ENCODE assay signal across 9 mouse cellular contexts in the genomic region with DNA sequence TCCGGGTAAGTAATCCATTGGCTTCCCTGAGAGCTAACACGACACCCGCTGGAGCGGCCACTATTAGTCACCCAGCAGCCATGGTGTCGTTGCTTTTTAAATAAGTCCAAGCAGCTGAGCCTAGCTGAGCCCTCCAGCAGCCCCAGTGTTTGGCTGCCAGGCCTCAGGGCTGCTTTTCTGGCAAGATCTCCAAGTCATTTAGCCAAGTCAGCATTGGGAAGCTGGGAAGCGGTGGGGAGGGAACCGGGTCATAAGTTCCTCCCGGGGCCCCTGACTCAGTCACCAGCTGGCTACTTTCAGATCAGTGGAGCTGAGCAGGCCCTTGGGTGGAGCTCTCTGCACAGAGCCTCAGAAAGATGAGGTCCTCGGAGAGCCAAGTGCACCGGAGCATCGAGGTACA. TPM values are rescaled to one million over a fixed set of nuclear protein-coding genes. Genes with fewer than 3 reads are reported as not detected.
A peak's percentile ranks its signal among the peaks of the same experiment; 100 is the strongest.
DNase-seq lines count a peak whose midpoint lies in the region; ATAC-seq and TF ChIP-seq lines count a peak whose summit lies in the region.
"Had no signal": no experiment of that assay in that cellular context is flagged by ENCODE, and none has a peak within 500 bp of the region (broad histone marks: within the 10 kb centered on the region; RNA-seq: fewer than 3 reads in every experiment).

No protein-coding gene starts in this region.

- no peaks in the 10 kb centered on the region for H3K36me3 ChIP-seq in heart, embryonic 11.5 days (ENCODE audit: control insufficient read depth, insufficient read depth, low read length)
- H3K36me3 ChIP-seq in heart, postnatal 0 days (replicated peaks; ENCODE audit: control insufficient read depth, insufficient read depth, low read length) = no peaks in the 10 kb centered on the region
- no peaks in the 10 kb centered on the region for H3K36me3 ChIP-seq in lung, postnatal 0 days (ENCODE audit: insufficient read depth, low read length)

- H3K4me2 ChIP-seq in heart, embryonic 11.5 days = no peak overlapping the region
- no peak overlapping the region for H3K4me2 ChIP-seq in heart, postnatal 0 days (ENCODE audit: low read depth, low read length)
- no peak overlapping the region for H3K4me2 ChIP-seq in lung, postnatal 0 days (replicated peaks; ENCODE audit: low read depth, low read length)

- intact Hi-C loops in left cerebral cortex, postnatal 10 days (cut with DNase I) = no loop called here

- no peak for TF ChIP-seq EP300 in heart, postnatal 0 days (IDR thresholded peaks at IDR 0.05; ENCODE audit: low read depth)
- TF ChIP-seq EP300 in lung, postnatal 0 days (IDR thresholded peaks at IDR 0.05) = no peak

- no peak overlapping the region for H3K27ac ChIP-seq in heart, embryonic 11.5 days (ENCODE audit: low read depth, low read length)
- peak overlapping the region; percentile 58 for H3K27ac ChIP-seq in heart, postnatal 0 days (ENCODE audit: low read depth)
- peak overlapping the region; percentile 15 for H3K27ac ChIP-seq in lung, postnatal 0 days (ENCODE audit: low read length)

- WGBS in heart, embryonic 11.5 days (ENCODE audit: insufficient replicate concordance) = 84% methylated on average over 11 of the region's 11 CpGs
- WGBS in heart, postnatal 0 days = 73% methylated on average over 11 of the region's 11 CpGs
- 61% methylated on average over 11 of the region's 11 CpGs for WGBS in lung, postnatal 0 days

- peaks cover 4% of the 10 kb centered on the region; the same call in 1 of the 2 replicates for H3K4me1 ChIP-seq in heart, embryonic 11.5 days (ENCODE audit: control insufficient read depth, insufficient read depth, low read length)
- no peaks in the 10 kb centered on the region; the same call in none of the 2 replicates for H3K4me1 ChIP-seq in heart, postnatal 0 days (ENCODE audit: control insufficient read depth, insufficient read depth)
- H3K4me1 ChIP-seq in lung, postnatal 0 days (ENCODE audit: insufficient read depth, low read depth, low read length) = no peaks in the 10 kb centered on the region

- H3K9me3 ChIP-seq in heart, embryonic 11.5 days (replicated peaks; ENCODE audit: control insufficient read depth, low read length) = no peaks in the 10 kb centered on the region
- H3K9me3 ChIP-seq in heart, postnatal 0 days (replicated peaks; ENCODE audit: control insufficient read depth, low read length) = no peaks in the 10 kb centered on the region
- no peaks in the 10 kb centered on the region for H3K9me3 ChIP-seq in lung, postnatal 0 days (ENCODE audit: low read length)

- peak; percentile 76 to 91 for DNase-seq in heart, adult 18-20 months
- no peak for DNase-seq in heart, postnatal 0 days (ENCODE audit: low spot score)
- peak; percentile 78 for DNase-seq in lung, postnatal 0 days (ENCODE audit: low spot score)
- DNase-seq in layer of hippocampus, postnatal 10 days (ENCODE audit: low spot score in 2 of 2) = no peak
- no peak for DNase-seq in left cerebral cortex, postnatal 10 days (ENCODE audit: extremely low spot score in 1 of 2, low spot score in 2 of 2)

- no peak for TF ChIP-seq CTCF in heart, postnatal 0 days (IDR thresholded peaks at IDR 0.05; ENCODE audit: low read depth)
- TF ChIP-seq CTCF in lung, postnatal 0 days (IDR thresholded peaks at IDR 0.05) = no peak

- no peak overlapping the region for H3K9ac ChIP-seq in heart, embryonic 11.5 days (ENCODE audit: low read depth, low read length)
- no peak overlapping the region for H3K9ac ChIP-seq in heart, postnatal 0 days (replicated peaks; ENCODE audit: low read depth, low read length)
- no peak overlapping the region for H3K9ac ChIP-seq in lung, postnatal 0 days (replicated peaks; ENCODE audit: low read depth)

- H3K27me3 ChIP-seq in heart, embryonic 11.5 days (ENCODE audit: control insufficient read depth, insufficient read depth, low read length) = no peaks in the 10 kb centered on the region
- no peaks in the 10 kb centered on the region for H3K27me3 ChIP-seq in heart, postnatal 0 days (ENCODE audit: control insufficient read depth, insufficient read depth, low read length)
- no peaks in the 10 kb centered on the region for H3K27me3 ChIP-seq in lung, postnatal 0 days (replicated peaks; ENCODE audit: insufficient read depth, low read length)

- H3K4me3 ChIP-seq in heart, embryonic 11.5 days (ENCODE audit: low read depth, low read length) = no peak overlapping the region
- H3K4me3 ChIP-seq in heart, postnatal 0 days (ENCODE audit: low read depth, low read length) = no peak overlapping the region
- no peak overlapping the region for H3K4me3 ChIP-seq in lung, postnatal 0 days (ENCODE audit: low read depth, low read length)

- ATAC-seq in heart, embryonic 11.5 days (replicated peaks; ENCODE audit: insufficient number of reproducible peaks, low FRiP score, low TSS enrichment) = no peak
- peak; percentile 70 for ATAC-seq in cerebellum, adult (ENCODE audit: insufficient number of reproducible peaks, low FRiP score, low TSS enrichment)
- peak; percentile 40; the same call in 1 of the 2 replicates for ATAC-seq in heart, postnatal 0 days (ENCODE audit: insufficient read depth, low read depth)
- peak; percentile 84 for ATAC-seq in lung, postnatal 0 days
- ATAC-seq in CD4-positive, CD25-positive, alpha-beta regulatory T cell, adult 4 months = no peak

RNA-seq across cellular contexts. Expression of a gene that starts 12.0 kb away (rescaled TPM):
- 1 to 10 TPM in 1 of 2 experiments, under 1 TPM in 1; 0.79 to 1.0 TPM for total RNA-seq in heart, adult 18-20 months (2021)
- polyA plus RNA-seq in heart, embryonic 11.5 days (2014; fragmentation: Nextera tagmentation; extraction: Ambion mirVana) = 0.59 and 0.64 TPM in 2 replicates
- total RNA-seq in heart, postnatal 0 days (2014; rRNA removed; ENCODE audit: low replicate concordance) = 4.3 and 6.1 TPM in 2 replicates
- 1.0 and 1.2 TPM in 2 replicates for polyA plus RNA-seq in heart, postnatal 0 days (2015; fragmentation: Nextera tagmentation; extraction: Ambion mirVana)
- polyA plus RNA-seq in lung, postnatal 0 days (2015; fragmentation: Nextera tagmentation; extraction: Ambion mirVana) = 1.5 and 1.8 TPM in 2 replicates
- 1 to 10 TPM; 1.2 to 1.4 TPM for total RNA-seq in layer of hippocampus, postnatal 10 days (2021)
- under 1 TPM; 0.73 to 0.75 TPM for total RNA-seq in left cerebral cortex, postnatal 10 days (2021)
- polyA plus RNA-seq in CD4-positive, CD25-positive, alpha-beta regulatory T cell, adult 4 months (2017; shearing (Covaris generic)) = under 1 TPM in 1 of 2 experiments, not detected in 1; 0.11 TPM

RNA-seq across cellular contexts. Expression of a gene that starts 12.4 kb away (rescaled TPM):
- total RNA-seq in heart, adult 18-20 months (2021) = under 1 TPM; 0.40 to 0.59 TPM
- polyA plus RNA-seq in heart, embryonic 11.5 days (2014; fragmentation: Nextera tagmentation; extraction: Ambion mirVana) = 0.10 TPM in 1 of 2 replicates, not detected in the other
- total RNA-seq in heart, postnatal 0 days (2014; rRNA removed; ENCODE audit: low replicate concordance) = not detected in 2 replicates
- polyA plus RNA-seq in heart, postnatal 0 days (2015; fragmentation: Nextera tagmentation; extraction: Ambion mirVana) = 0.04 TPM in 1 of 2 replicates, not detected in the other
- polyA plus RNA-seq in lung, postnatal 0 days (2015; fragmentation: Nextera tagmentation; extraction: Ambion mirVana) = 0.08 and 0.17 TPM in 2 replicates
- total RNA-seq in layer of hippocampus, postnatal 10 days (2021) = not detected
- not detected for total RNA-seq in left cerebral cortex, postnatal 10 days (2021)
- 10 to 100 TPM in 1 of 2 experiments, 1 to 10 TPM in 1; 6.8 to 14.3 TPM for polyA plus RNA-seq in CD4-positive, CD25-positive, alpha-beta regulatory T cell, adult 4 months (2017; shearing (Covaris generic))
- polyA plus RNA-seq: embryonic facial prominence, embryonic 11.5 days had no signal

Comparison
In these comparisons a context has a peak if more than half of its experiments do, and no peak if none do; other contexts are left out.
1. DNase-seq: peak in heart, adult 18-20 months (2 of 2) and lung, postnatal 0 days (single experiment); none in heart, postnatal 0 days (single experiment), layer of hippocampus, postnatal 10 days (0 of 2) and left cerebral cortex, postnatal 10 days (0 of 2).
2. ATAC-seq: peak in cerebellum, adult (single experiment), heart, postnatal 0 days (single experiment) and lung, postnatal 0 days (single experiment); none in heart, embryonic 11.5 days (single experiment) and CD4-positive, CD25-positive, alpha-beta regulatory T cell, adult 4 months (single experiment).